Mouse (Mus musculus): ENCODE data around the gene Olfr532. TPM values are rescaled to one million over a fixed set of nuclear protein-coding genes. Genes with fewer than 3 reads are reported as not detected.

Gene Olfr532
- not detected for total RNA-seq (2023)

GRCm38 (mm10) chr7:140421539-140421938 lies at the start of gene Olfr532:
TSS of gene Olfr532 (minus strand) at chr7:140421639.

DNA sequence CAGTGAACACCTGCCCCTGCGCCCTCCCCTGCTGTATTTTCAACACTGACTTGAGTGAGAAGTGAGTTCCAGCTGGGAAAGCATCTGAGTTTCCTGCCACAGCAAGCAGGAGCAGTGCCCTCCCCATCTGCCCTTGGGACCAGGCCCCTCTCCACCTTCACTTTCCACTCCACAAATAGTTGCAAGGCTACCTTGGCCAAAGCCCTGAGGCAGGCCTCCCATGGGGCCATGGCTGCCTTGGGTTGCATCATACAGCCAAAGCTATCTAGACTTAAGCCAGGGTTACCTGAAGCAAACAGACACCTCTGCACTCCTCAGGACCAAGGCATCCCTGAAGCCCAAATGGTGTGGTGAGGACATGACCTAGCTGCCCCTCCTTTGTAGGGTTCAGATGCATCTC lies 41.6 kb upstream of the Olfr532 start, which contains the start of gene Olfr533:
TSS of gene Olfr533 (plus strand) at position 301 of the 400 bp plus-strand sequence.

GRCm38 (mm10) chr7:140402818-140403217 lies 18.6 kb downstream of the Olfr532 start, which contains the start of gene Olfr531:
TSS of gene Olfr531 (minus strand) at chr7:140402918.

DNA sequence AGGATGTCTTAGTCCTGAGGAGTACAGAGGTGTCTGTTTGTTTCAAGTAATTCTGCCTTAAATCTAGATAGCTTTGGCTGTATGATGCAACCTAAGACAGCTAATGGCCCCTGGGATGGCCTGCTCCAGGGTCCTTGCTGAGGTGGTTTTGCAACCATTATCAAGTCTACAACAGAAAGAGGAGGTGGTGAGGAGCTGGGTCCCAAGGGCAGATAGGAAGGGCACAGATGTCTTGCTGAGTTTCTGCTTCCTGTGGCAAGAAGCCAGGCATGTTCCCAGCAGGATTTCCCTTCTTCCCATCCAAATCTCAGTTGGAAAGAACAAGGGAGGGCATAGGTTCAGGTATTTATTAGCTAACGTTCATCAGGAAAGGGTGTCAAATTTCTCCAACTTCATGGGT lies 45.2 kb downstream of the Olfr532 start, which contains the start of gene Olfr530:
TSS of gene Olfr530 (minus strand) at position 101 of the 400 bp plus-strand sequence.

Other genes with a start within 250 kb of the Olfr532 start
- not detected for gene Olfr523, start 248.4 kb downstream of the Olfr532 start, total RNA-seq (2023)
- gene Olfr524, start 215.7 kb downstream of the Olfr532 start, total RNA-seq (2023) = not detected
- not detected for gene Cd163l1, start 203.4 kb downstream of the Olfr532 start, total RNA-seq (2023)
- not detected for gene 5830411N06Rik, start 174.4 kb downstream of the Olfr532 start, total RNA-seq (2023)
- not detected for gene Olfr525, start 100.8 kb downstream of the Olfr532 start, total RNA-seq (2023)
- not detected for gene Olfr527, start 87.6 kb downstream of the Olfr532 start, total RNA-seq (2023)
- not detected for gene Olfr60, start 60.0 kb downstream of the Olfr532 start, total RNA-seq (2023)
- gene Olfr530, start 45.3 kb downstream of the Olfr532 start, total RNA-seq (2023) = not detected
- not detected for gene Olfr531, start 18.7 kb downstream of the Olfr532 start, total RNA-seq (2023)
- gene Olfr533, start 41.7 kb upstream of the Olfr532 start, total RNA-seq (2023) = not detected
- not detected for gene Olfr535, start 62.6 kb upstream of the Olfr532 start, total RNA-seq (2023)
- gene Olfr536, start 85.8 kb upstream of the Olfr532 start, total RNA-seq (2023) = not detected
- not detected for gene Olfr538, start 146.2 kb upstream of the Olfr532 start, total RNA-seq (2023)
- gene Olfr46, start 179.6 kb upstream of the Olfr532 start, total RNA-seq (2023) = not detected
- not detected for gene Olfr61, start 207.3 kb upstream of the Olfr532 start, total RNA-seq (2023)
- not detected for gene Olfr53, start 224.8 kb upstream of the Olfr532 start, total RNA-seq (2023)
- not detected for gene Olfr539, start 238.3 kb upstream of the Olfr532 start, total RNA-seq (2023)